Mouse (Mus musculus): Measurements from ENCODE around the gene Arhgdig. TPM values are rescaled to one million over a fixed set of nuclear protein-coding genes. Genes with fewer than 3 reads are reported as not detected.

Arhgdig gene
- 33.8 and 44.4 TPM in 2 replicates for polyA plus RNA-seq (2014; fragmentation: Nextera tagmentation; extraction: Ambion mirVana)

- H3K27ac ChIP-seq (ENCODE audit: low read depth, low read length), result no peak within 1 kb of the TSS
- ATAC-seq, result no peak
- no peak for DNase-seq (ENCODE audit: low spot score)
- no peak within 1 kb of the TSS for H3K9ac ChIP-seq (ENCODE audit: low read length)
- H3K36me3 ChIP-seq (ENCODE audit: control insufficient read depth, insufficient read depth, low read length), result no peaks in the 10 kb centered on the region
- no peak within 1 kb of the TSS for H3K4me3 ChIP-seq (ENCODE audit: low read depth, low read length)
- H3K4me1 ChIP-seq (ENCODE audit: control insufficient read depth, insufficient read depth, low read length), result peaks cover 6% of the 10 kb centered on the region; the same call in 1 of the 2 replicates
- H3K27me3 ChIP-seq (replicated peaks; ENCODE audit: control insufficient read depth, insufficient read depth, low read length), result peaks cover 24% of the 10 kb centered on the region
- no peaks in the 10 kb centered on the region for H3K9me3 ChIP-seq (replicated peaks; ENCODE audit: control insufficient read depth, low read length)
- no peak within 1 kb of the TSS for H3K4me2 ChIP-seq (ENCODE audit: low read length)
- 86% methylated on average over 12 of the region's 12 CpGs for WGBS
Measured at GRCm38 (mm10) chr17:26207686-26208085, at the start of gene Arhgdig. Gene Arhgdig (minus strand): TSS chr17:26207786.

GRCm38 (mm10) chr17:26255313-26255712, 47.7 kb upstream of the Arhgdig start:
- 94% methylated on average over 7 of the region's 7 CpGs for WGBS
- Histone ChIP-seq H3K4me2 (ENCODE audit: low read length) (no peak overlapping the region), H3K9ac (ENCODE audit: low read length) (no peak overlapping the region), H3K4me1 (ENCODE audit: control insufficient read depth, insufficient read depth, low read length) (peaks cover 9% of the 10 kb centered on the region), H3K9me3 (replicated peaks; ENCODE audit: control insufficient read depth, low read length) (no peaks in the 10 kb centered on the region), H3K27ac (ENCODE audit: low read depth, low read length) (no peak overlapping the region), H3K27me3 (replicated peaks; ENCODE audit: control insufficient read depth, insufficient read depth, low read length) (no peaks in the 10 kb centered on the region), H3K4me3 (ENCODE audit: low read depth, low read length) (no peak overlapping the region), H3K36me3 (ENCODE audit: control insufficient read depth, insufficient read depth, low read length) (peaks cover 44% of the 10 kb centered on the region)
- DNase-seq (ENCODE audit: low spot score) (no peak), ATAC-seq (no peak)

GRCm38 (mm10) chr17:26253399-26253798, 45.8 kb upstream of the Arhgdig start:
- DNase-seq (ENCODE audit: low spot score), result no peak
- Histone ChIP-seq H3K27ac (ENCODE audit: low read depth, low read length) (peak overlapping the region; percentile 97), H3K4me3 (ENCODE audit: low read depth, low read length) (peak overlapping the region; percentile 94), H3K9me3 (replicated peaks; ENCODE audit: control insufficient read depth, low read length) (no peaks in the 10 kb centered on the region), H3K4me2 (ENCODE audit: low read length) (peak overlapping the region; percentile 85), H3K27me3 (replicated peaks; ENCODE audit: control insufficient read depth, insufficient read depth, low read length) (no peaks in the 10 kb centered on the region), H3K36me3 (ENCODE audit: control insufficient read depth, insufficient read depth, low read length) (peaks cover 27% of the 10 kb centered on the region), H3K9ac (ENCODE audit: low read length) (peak overlapping the region; percentile 97), H3K4me1 (ENCODE audit: control insufficient read depth, insufficient read depth, low read length) (peaks cover 9% of the 10 kb centered on the region)
- 0 out of 2 replicates have a peak, but pooled peaks have one; percentile 2 for ATAC-seq
- 0% methylated on average over 24 of the region's 24 CpGs for WGBS

GRCm38 (mm10) chr17:26252539-26253251, 45.1 kb upstream of the Arhgdig start, which contains the start of gene Luc7l:
Gene Luc7l (plus strand): TSS chr17:26252896.
- DNase-seq (ENCODE audit: low spot score), result peak; percentile 98
- peak; percentile 98 for ATAC-seq
- under 1% methylated on average over 43 of the region's 43 CpGs for WGBS

GRCm38 (mm10) chr17:26251886-26252538, 44.4 kb upstream of the Arhgdig start:
- Histone ChIP-seq H3K27me3 (replicated peaks; ENCODE audit: control insufficient read depth, insufficient read depth, low read length) (no peaks in the 10 kb centered on the region), H3K4me1 (ENCODE audit: control insufficient read depth, insufficient read depth, low read length) (peaks cover 9% of the 10 kb centered on the region), H3K36me3 (ENCODE audit: control insufficient read depth, insufficient read depth, low read length) (peaks cover 13% of the 10 kb centered on the region), H3K4me2 (ENCODE audit: low read length) (peak overlapping the region; percentile 85), H3K9me3 (replicated peaks; ENCODE audit: control insufficient read depth, low read length) (no peaks in the 10 kb centered on the region), H3K9ac (ENCODE audit: low read length) (peak overlapping the region; percentile 97; the same call in 1 of the 2 replicates), H3K4me3 (ENCODE audit: low read depth, low read length) (peak overlapping the region; percentile 94), H3K27ac (ENCODE audit: low read depth, low read length) (peak overlapping the region; percentile 97)
- 58% methylated on average over 4 of the region's 4 CpGs for WGBS
- no peak for ATAC-seq
- DNase-seq (ENCODE audit: low spot score), result no peak

More at GRCm38 (mm10) chr17:26252539-26253251, 45.1 kb upstream of the Arhgdig start, which contains the start of gene Luc7l:
- H3K9ac ChIP-seq (ENCODE audit: low read length), result peak within 1 kb of the TSS; percentile 97
- H3K27me3 ChIP-seq (replicated peaks; ENCODE audit: control insufficient read depth, insufficient read depth, low read length), result no peaks in the 10 kb centered on the region
- peak within 1 kb of the TSS; percentile 97 for H3K27ac ChIP-seq (ENCODE audit: low read depth, low read length)
- H3K36me3 ChIP-seq (ENCODE audit: control insufficient read depth, insufficient read depth, low read length), result peaks cover 20% of the 10 kb centered on the region
- peak within 1 kb of the TSS; percentile 85 for H3K4me2 ChIP-seq (ENCODE audit: low read length)
- peak within 1 kb of the TSS; percentile 94 for H3K4me3 ChIP-seq (ENCODE audit: low read depth, low read length)
- H3K4me1 ChIP-seq (ENCODE audit: control insufficient read depth, insufficient read depth, low read length), result peaks cover 9% of the 10 kb centered on the region
- no peaks in the 10 kb centered on the region for H3K9me3 ChIP-seq (replicated peaks; ENCODE audit: control insufficient read depth, low read length)

- Histone ChIP-seq H3K4me2 (ENCODE audit: low read length) (peak within 1 kb of the TSS; percentile 85), H3K27ac (ENCODE audit: low read depth, low read length) (peak within 1 kb of the TSS; percentile 63; the same call in 1 of the 2 replicates), H3K4me1 (ENCODE audit: control insufficient read depth, insufficient read depth, low read length) (peaks cover 6% of the 10 kb centered on the region), H3K36me3 (ENCODE audit: control insufficient read depth, insufficient read depth, low read length) (no peaks in the 10 kb centered on the region), H3K4me3 (ENCODE audit: low read depth, low read length) (peak within 1 kb of the TSS; percentile 72), H3K9ac (ENCODE audit: low read length) (peak within 1 kb of the TSS; percentile 72), H3K9me3 (replicated peaks; ENCODE audit: control insufficient read depth, low read length) (no peaks in the 10 kb centered on the region), H3K27me3 (replicated peaks; ENCODE audit: control insufficient read depth, insufficient read depth, low read length) (no peaks in the 10 kb centered on the region)
- DNase-seq (ENCODE audit: low spot score) (peak; percentile 98), ATAC-seq (peak; percentile 97)
- 8% methylated on average over 32 of the region's 33 CpGs for WGBS
Measured at GRCm38 (mm10) chr17:26244101-26244841, 36.7 kb upstream of the Arhgdig start, which contains the start of gene Fam234a. Gene Fam234a (minus strand): TSS chr17:26244242.

GRCm38 (mm10) chr17:26243471-26244100, 36.0 kb upstream of the Arhgdig start:
- H3K4me2 ChIP-seq (ENCODE audit: low read length), result peak overlapping the region; percentile 85
- peak overlapping the region; percentile 72 for H3K4me3 ChIP-seq (ENCODE audit: low read depth, low read length)
- WGBS, result under 1% methylated on average over 32 of the region's 32 CpGs
- 0 out of 2 replicates have a peak overlapping the region, but pooled peaks have one; percentile 63 for H3K27ac ChIP-seq (ENCODE audit: low read depth, low read length)
- H3K9ac ChIP-seq (ENCODE audit: low read length), result peak overlapping the region; percentile 72
- DNase-seq (ENCODE audit: low spot score), result peak; percentile 54
- no peaks in the 10 kb centered on the region for H3K9me3 ChIP-seq (replicated peaks; ENCODE audit: control insufficient read depth, low read length)
- peak; percentile 82 for ATAC-seq
- H3K4me1 ChIP-seq (ENCODE audit: control insufficient read depth, insufficient read depth, low read length), result peaks cover 6% of the 10 kb centered on the region
- no peaks in the 10 kb centered on the region for H3K36me3 ChIP-seq (ENCODE audit: control insufficient read depth, insufficient read depth, low read length)
- H3K27me3 ChIP-seq (replicated peaks; ENCODE audit: control insufficient read depth, insufficient read depth, low read length), result no peaks in the 10 kb centered on the region

GRCm38 (mm10) chr17:26240990-26241389, 33.4 kb upstream of the Arhgdig start:
- Histone ChIP-seq H3K4me3 (ENCODE audit: low read depth, low read length) (no peak overlapping the region), H3K9ac (ENCODE audit: low read length) (no peak overlapping the region), H3K9me3 (replicated peaks; ENCODE audit: control insufficient read depth, low read length) (no peaks in the 10 kb centered on the region), H3K27me3 (replicated peaks; ENCODE audit: control insufficient read depth, insufficient read depth, low read length) (no peaks in the 10 kb centered on the region), H3K4me1 (ENCODE audit: control insufficient read depth, insufficient read depth, low read length) (peaks cover 6% of the 10 kb centered on the region), H3K4me2 (ENCODE audit: low read length) (no peak overlapping the region), H3K27ac (ENCODE audit: low read depth, low read length) (no peak overlapping the region), H3K36me3 (ENCODE audit: control insufficient read depth, insufficient read depth, low read length) (no peaks in the 10 kb centered on the region)
- WGBS, result 82% methylated on average over 6 of the region's 6 CpGs
- ATAC-seq (no peak), DNase-seq (ENCODE audit: low spot score) (no peak)
